Mouse (Mus musculus) C2C12 (cell line): ENCODE measurements at regions not wholly inside any gene's neighbourhood (a gene's known extent, or its start where the extent isn't known, plus 50 kb on each side); places are given as distances from the start of the nearest gene placed in this dataset.

Experiments
- CTCF ChIP-seq: IDR thresholded peaks from one replicate; pipeline ENCODE4 v1.5.1; 2011; ENCODE audit not compliant: control insufficient read depth, insufficient read depth, insufficient read length
- MAX ChIP-seq: IDR thresholded peaks from one replicate; pipeline ENCODE4 v1.6.1; 2011; ENCODE audit warnings: mild to moderate bottlenecking, control low read depth

- TF ChIP-seq CTCF (no peak), MAX (no peak)
Measured at GRCm38 (mm10) chr13:54316907-54317306, 54.2 kb upstream of the Cplx2 start.
